Mouse (Mus musculus): Measurements from ENCODE around the gene Ints13.

Ints13 gene

DNA sequence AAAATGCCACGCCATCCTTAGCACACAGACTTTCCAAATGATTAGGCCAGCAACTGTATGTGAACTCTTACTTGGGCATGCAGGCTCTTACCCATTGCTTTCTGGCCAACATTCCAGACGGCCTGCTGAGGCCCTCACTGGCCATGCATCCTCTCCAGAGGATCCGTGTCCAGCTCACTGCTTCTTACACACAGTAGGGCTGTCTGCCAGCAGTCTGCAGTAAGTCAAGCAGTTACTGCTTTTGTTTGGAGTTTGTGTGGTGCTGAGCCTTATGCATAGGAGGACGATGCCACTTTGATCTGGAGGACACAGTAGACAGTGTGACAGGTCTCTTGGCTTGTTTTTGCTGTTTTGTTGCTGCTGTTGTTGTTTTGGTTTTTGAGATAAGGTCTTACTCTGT lies 39.0 kb downstream of the Ints13 start:
- no peak for DNase-seq (ENCODE audit: low read depth)

DNA sequence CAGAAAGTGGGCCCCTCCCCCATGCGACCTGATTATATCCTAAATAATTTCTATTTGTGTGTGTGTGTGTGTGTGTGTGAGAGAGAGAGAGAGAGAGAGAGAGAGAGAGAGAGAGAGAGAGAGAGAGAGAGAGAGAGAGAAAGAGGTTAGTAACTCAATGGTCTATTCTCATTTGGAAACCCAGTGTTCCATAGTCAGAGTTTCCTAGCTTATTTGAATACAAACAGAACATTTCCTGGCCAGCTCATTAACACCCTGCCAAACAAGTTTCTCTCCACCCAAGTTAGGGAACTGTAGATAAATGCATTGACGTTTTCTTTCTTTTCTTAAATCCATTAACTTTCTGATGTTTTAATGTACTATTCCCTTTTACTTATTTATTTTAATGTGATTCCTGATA lies 39.6 kb downstream of the Ints13 start:
- no peak for DNase-seq (ENCODE audit: low read depth)

DNA sequence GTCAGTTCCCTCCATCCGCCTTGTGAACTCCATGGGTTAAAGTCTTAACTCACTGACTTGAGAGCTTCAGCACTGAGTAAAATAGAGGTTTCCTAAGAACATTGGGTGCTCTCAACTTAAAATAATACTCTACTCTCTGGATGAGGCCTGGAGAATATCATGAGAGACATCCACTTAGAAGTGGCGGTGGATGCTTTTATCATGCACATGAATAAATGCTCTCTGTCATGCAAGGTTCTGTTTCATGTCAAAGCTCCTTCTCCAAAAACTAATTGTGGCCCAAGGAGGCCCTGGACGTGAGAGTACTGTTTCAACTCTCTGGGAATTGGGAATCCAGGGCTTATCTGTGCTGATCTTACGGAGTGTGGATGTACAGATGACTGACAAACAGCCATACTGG lies 40.5 kb downstream of the Ints13 start:
- DNase-seq (ENCODE audit: low read depth) = no peak

DNA sequence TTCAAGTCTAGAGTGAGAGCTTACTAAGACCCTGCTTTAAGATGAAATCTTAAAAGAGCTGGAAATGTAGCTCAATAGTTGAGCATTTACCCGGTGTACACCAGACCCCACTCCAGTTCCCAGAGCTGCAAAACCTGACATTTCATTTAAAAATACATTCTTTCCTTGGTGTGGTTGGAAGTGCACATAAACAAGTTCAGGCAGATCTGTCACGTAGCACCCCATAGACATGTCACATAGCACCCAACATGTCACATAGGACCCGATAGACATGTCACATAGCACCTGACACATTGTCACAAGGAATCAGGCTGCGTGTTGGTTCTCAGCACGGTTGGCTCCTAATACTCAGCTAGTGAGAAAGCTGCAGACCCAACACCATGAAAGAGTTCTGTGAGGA lies 42.1 kb downstream of the Ints13 start:
- DNase-seq (ENCODE audit: low read depth) = no peak

DNA sequence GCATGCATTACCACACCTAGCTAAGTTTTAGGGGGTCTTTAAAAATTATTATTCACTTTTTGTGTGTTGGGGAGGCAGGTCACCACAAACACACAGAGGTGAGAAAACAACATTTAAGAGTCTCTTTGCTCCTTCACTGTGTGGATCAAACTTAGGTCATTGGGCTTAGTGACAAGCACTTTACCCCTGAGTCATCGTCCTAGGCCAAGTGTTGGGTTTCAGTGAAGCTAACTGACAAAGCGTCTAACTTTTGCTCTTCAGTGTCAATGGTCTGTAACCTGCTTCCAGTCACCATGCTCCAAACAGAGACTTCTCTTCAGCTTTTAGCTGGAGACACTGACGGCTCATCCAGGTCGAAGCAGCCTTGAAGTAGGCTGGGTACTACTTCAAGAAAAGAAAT lies 44.5 kb downstream of the Ints13 start:
- no peak for DNase-seq (ENCODE audit: low read depth)

DNA sequence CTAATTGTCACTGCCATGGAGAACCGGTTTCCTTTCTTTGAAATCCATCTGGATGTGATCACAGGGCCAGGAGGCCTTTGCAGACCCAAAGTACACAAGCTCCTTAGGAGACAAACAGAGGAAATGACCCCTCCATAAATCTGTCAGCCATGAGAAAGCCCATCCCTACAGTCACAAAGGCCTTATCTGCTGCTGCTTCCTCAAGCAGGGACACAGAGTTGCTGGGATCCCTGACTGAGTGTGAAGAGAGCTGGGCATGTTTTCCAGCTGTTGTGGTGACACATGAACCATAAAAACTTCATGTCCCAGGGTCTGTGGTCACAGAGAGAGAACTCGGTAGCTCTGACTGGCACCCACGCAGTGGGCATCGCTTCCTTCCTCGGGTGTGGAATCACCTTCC lies 46.9 kb downstream of the Ints13 start:
- no peak for DNase-seq (ENCODE audit: low read depth)

DNA sequence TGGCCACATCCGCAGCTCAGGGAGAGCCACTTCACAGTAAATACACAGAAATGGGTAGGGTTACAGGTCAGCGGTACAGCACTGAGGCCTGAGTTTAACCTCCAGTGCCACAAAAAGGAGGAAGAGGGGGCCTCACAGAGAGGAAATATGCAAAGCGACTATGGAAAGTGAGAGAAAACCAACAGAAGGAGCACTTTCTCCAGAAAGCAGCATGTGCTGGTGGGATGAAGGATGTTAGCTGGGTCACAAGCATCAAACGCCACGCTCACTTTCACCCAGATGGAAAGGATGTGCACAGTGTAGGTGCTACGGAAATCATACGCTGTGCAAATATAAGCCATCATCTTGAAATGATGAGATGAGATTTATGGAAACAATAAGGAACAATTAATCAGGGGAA lies 47.3 kb downstream of the Ints13 start:
- no peak for DNase-seq (ENCODE audit: low read depth)

DNA sequence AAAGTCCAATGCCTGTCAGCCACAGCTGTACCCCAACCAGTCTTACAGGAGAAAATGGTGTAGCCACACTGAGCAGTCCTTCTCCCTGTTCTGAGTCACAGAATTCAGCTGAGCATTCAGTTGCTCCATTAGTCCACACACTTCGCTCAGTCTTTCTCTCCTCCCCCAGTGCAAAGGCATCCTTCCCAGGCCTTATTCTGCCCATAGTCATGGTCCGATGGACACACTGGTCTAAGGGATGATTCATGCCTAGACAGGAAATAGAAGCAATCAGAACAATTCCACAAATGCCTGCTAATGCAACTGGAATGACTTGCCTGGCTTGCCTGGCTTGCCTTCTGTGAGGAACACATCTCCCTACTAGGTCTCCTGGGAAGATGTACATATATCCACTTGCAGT lies 50.1 kb downstream of the Ints13 start:
- no peak for DNase-seq (ENCODE audit: low read depth)

DNA sequence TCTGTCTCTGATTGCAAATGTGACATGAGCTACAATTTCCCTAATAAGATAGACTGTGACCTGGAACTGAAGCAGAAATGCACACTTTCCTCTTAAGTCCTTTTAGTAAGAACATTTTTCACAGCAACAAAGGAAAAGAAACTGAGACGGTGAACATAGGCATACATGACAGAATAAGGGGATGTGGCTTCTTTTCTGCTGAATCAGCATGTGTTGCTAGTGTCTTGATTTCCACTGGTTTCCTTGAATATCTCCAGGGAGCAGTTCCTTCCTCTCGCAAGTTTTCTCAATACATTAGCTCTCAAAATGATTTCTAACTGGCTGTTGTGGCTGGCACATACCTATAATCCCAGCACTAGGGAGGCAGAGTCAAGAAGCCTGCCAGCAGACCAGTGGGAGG lies 52.1 kb downstream of the Ints13 start:
- no peak for DNase-seq (ENCODE audit: low read depth)

DNA sequence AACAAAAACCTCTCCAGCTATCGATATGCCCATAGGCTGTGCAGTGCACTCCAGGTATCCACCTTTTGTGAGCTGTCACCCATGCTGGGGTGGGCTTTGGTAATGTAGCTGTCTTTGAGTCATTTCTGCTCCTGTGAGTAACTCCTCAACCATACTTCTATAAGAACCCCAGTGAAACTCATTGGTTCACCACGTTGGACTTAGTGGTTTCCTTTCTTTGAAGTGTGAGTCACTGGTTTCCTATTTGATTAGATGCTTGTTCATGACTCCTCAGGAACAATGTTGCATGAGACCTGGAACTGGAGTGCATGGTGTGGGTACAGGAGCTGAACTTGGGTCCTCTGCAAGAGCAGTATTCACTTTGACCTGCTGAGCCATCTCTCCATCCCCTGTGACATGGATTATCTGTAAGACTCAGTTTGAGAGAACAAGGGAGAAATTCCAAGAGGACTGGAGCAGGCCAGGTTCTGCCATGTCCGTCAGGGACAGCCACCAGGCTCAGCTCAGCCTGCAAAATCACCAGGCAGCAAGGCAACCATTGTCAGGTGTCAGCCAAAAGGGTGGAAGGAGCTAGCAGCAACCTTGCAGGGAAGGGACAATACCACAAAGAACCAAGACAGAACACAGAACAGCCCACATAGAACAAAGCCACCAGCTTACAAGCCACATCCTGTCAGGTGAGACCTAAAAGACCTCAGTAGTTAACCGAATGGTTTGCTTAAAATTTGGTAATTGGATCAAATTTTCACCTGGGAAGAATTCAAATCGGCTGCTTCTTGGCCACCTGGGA lies 56.0 kb downstream of the Ints13 start:
- DNase-seq (ENCODE audit: low read depth) = peak; percentile 80

DNA sequence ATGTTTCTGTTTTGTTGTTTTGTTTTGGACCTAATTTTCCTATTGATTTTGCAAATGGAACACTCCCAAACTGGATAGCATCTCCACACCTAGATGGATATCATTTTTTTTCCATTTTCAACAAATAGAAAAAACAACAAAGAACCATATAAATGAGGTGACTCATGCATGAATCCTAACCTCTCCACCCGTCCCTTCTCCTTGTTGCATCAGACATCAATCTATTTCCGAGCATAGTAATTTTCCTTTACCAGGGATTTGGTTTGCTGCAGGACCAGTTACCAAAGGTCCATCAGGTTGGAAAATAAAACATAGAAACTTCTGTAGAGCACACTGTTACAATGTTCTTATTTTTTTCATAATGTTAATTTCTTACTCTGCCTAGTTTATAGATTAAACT lies 58.6 kb downstream of the Ints13 start:
- no peak for DNase-seq (ENCODE audit: low read depth)

DNA sequence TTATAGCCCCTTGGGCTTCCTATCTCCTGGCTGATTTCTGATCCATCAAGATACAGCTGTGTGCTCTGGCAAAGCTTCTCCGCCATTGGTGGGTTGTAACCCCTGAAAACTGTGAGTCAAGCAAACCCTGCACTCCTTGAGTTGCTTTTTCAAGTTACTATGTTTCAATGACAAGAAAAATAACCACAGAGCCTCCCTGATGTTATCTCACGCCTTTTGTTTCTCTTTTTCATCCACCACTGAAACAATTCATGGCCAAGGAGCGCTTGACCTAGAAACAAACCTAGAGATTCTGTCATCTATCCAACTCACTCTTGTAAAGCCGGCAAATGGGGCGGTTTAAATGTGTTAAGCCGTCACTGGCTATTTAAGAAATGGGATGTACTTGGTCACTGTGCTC lies 61.7 kb downstream of the Ints13 start:
- peak; percentile 54 for DNase-seq (ENCODE audit: low read depth)

DNA sequence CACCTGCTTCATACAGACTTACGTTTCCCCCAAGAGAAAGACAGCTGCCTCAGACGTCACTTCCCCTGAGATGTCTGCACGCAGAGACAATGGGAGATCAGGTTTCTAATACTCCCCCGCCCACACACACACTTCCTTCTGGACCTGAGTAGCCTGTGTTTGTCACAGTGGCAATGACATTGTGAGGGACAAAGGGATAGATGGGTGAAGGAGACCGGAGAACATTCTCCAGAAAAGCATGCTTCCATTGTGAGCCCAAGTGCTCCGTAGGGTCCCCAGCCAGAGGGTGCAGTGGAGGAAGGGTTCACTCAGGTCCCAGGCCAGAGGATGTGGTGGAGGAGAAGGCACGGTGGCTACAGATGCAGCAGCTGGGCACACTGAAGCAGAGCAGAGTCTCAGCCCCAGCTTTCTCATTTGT lies 63.1 kb downstream of the Ints13 start:
- peak; percentile 27 for DNase-seq (ENCODE audit: low read depth)

DNA sequence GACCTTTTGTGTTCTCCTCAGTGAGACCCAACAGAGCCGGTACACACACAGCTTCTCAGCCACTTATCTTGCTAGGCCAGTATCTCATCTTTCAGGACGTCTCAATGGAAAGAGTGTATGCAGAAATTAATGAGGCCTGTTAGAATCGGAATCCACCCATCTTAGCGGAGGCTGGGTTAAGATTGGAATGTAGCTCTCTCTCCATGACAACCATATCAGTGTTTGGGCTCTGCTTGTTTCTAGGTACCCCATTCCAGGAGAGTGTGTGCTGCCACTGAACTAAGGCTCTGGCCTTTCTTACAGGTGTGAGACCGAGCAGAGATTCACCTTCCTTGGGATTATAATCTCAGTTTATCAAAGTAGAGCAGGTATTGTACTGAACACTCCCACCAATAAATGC lies 63.7 kb downstream of the Ints13 start:
- no peak for DNase-seq (ENCODE audit: low read depth)

DNA sequence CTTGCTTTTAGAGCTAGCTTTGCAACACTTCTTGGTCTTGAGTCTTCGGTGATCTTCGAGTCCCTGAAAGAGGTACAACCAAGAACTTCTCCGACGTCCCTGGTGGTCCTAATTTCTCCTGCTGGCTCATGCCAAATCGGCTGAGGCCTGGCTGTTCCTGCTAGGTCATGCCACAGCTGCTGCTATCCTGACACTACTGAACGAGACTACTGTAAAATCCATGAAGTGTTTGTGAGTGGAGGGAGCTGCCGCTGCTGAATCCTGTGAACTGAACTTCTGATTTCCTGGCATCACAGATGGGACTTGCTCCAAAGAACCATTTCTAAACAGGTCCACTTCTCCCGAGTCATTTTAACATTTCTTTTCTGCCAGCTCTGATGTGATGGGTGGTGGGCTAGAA lies 64.3 kb downstream of the Ints13 start:
- no peak for DNase-seq (ENCODE audit: low read depth)

DNA sequence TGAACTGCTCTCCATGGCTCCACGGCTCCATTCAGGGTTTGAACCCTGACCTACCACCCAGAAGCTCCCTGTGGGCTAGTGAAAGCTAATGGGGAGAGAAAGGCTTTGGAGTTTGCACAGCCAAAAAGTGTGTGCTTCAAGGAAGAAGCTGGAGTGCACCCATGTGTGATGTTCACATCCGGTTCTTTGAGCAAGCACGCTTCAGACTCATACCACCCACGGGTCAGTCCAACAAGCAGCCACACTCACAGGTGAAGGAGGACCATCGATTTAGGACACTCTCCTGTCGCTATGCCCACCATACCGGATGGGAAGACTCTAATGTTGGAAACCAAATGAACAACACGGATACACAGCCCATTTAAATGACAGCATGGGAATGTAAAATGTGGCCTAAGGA lies 66.1 kb downstream of the Ints13 start:
- DNase-seq (ENCODE audit: low read depth) = no peak

DNA sequence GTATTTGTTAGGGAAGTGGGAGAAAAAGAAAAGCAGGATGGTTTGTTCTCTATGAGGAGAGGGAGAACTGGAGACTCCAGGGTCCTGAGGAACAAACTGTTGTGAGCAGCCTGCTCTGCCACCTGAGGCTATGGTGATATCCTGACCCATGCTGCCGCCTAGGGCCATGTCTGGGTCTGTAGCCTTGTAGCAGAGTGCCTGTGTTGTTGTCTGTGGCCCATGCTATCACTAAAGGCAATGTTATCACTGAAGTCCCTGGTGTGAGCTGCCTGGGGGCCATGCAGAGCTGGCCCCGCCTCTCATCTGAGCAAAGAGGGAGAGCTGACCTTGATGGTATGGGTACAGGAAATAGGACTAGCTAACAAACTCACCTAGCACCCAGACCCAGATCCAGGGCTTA lies 67.7 kb downstream of the Ints13 start:
- no peak for DNase-seq (ENCODE audit: low read depth)

DNA sequence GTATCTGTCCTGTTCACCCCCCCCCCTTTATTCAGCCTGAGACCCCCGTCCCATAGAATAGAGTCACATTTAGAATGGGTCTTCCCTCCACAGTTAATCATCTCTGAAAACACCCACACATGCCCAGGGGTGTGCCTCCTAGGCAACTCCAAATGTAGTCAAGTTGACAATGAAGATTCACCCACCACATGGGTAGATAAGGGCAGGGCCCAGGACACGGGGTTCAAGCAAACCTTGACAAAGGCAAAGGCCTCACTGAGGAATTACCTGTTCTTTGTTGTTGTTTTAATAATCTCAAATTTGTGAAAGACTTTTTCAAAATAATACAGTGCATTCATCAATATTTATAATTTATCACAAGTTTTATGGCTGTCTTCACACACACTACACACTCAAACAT lies 73.2 kb downstream of the Ints13 start:
- no peak for DNase-seq (ENCODE audit: low read depth)

DNA sequence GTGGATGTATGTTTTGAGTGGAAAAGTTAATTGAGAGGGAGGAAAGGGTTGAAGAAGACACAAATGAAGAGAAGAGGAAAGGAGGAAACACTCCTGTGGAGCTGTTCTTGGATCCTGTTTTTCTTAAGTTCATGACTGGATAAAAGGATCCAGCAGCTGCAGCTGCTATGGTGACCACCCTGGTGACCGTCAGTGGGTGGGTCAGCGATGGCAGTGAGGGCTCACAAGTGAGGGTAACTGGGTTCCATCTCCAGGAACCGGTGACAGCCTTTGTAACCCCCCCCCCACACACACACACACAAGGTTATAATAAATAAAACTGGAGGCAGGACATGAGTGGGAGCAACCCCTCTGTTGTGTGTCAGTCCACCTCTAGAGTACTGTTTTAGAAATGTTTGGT lies 74.8 kb downstream of the Ints13 start:
- no peak for DNase-seq (ENCODE audit: low read depth)

DNA sequence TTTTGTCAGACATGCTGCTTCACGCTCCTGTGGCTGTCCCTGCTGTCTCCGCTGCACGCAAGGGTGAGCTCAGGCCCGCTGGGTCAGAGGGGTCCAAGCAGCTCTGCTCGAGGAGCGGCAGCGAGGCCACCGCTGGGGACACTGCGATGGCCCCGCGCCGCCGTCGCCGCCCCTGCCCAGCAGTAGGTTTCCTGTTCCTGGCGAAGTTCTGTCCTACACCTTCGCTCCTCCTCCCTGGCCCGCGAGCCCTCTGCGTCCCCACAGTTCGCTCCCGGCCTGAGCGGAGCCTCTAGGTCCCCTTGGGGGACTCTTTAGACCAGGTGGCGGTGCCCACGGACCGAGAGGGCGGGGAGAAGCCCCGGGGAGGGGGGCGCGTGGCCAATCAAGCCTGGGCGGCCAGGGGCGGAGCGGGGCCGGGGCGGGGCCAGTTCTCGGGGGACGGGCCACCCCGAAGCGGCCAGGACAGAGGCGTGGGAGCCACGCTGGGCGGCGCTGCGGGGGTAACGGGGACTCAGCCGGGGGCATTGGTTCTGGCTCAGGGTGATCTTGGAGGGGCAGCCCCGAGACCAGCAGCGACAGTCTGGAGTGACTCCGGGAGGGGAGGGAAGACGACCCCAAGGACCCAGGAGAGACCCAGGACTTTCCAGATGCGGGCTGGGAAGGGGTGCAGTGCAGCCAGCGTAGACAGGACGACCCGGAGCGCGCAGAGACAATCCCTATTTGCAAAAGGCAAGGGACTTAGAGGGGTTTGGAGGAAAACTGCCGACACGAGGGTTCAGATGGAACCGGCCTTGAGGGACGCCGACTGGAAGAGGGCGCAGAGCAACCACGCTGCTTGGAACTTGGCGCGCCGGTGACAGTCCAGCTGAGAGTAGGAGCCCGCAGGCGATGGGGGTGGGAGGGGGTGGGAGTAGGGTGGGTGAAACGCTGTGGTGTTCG lies 75.5 kb downstream of the Ints13 start, which contains the start of gene Itpr2:
Itpr2 (minus strand) TSS at position 358 of the 939 bp plus-strand sequence.
- peak; percentile 89 for DNase-seq (ENCODE audit: low read depth)

DNA sequence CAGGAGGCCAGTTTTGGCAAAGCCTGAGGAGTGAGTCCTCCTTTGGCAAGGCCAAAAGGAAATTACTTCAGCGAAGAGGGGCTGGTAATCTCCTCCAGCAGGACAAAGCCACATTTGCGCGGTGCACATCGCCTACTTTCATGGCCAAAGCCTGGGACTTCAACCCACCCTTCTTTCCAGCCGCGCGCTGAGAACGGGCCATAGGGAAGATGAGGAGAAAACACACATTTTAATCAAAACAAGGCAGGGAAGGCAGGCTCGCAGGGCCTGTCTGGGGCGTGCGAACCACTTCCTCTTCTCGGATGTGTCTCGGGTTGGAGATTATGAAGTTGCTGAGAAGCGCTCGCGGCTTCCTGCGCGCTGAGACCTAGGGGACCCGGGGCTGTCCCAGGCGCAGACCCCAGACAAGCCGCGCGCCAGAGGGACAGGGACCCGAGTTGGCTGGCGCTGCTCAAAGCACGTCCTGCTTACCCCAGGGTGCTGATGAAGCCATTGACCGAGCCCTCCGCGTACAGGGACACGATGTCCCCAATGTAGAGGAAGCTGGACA lies 76.2 kb downstream of the Ints13 start:
- peak; percentile 84 for DNase-seq (ENCODE audit: low read depth)

DNA sequence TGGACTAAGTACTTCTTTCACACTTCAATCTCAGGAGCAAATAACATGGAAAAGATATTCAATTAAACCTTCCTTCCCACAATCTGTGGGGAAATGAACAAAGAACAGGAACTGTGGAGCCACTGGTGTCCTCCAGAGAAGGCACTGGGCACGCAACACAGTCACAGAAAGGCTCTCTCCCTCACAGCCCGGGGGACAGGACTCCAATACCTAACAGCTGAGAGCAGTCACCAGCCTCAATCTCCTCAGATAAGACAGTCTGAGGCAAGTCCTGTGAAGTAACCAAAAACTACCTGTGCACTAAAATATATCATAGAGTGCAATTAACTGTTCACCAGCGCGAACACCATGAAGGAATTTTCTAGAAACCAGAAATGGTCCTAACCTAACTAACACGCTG lies 76.9 kb downstream of the Ints13 start:
- peak; percentile 51 for DNase-seq (ENCODE audit: low read depth)

DNA sequence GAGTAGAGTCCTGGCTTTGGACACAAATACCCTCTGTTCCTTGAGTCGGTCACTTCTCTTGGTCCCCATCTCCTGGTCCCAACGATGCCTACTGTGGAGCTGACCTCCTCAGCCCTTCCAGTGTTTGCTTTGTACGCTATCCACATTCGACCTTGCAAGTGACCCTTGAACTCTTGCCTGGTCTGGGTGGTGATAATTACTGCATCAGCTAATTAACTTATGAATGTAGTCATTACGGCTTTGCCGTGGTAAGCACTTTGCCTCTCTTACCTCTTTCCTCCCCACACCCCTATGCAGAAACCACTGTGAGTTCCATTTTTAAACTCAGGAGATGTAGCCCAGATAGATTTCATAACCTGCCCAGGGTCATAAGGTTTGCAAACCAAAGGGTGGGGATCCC lies 77.4 kb downstream of the Ints13 start:
- DNase-seq (ENCODE audit: low read depth) = peak; percentile 57
